Mouse (Mus musculus) cerebellum, postnatal 14 days (tissue): Measurements from ENCODE around the gene Efcab8.
A peak's percentile ranks its signal among the peaks of the same experiment; 100 is the strongest.
"Not testable (repeated sequence)": the region's sequence is repeated elsewhere in the genome, so short reads cannot be mapped to it uniquely, and the experiment has no call there.

Source experiments
- DNase-seq, 2 experiments: peaks; one replicate each; pipeline ENCODE4 v3.0.0; 2021; ENCODE audit warnings: mixed read lengths in 2 of 2

The Efcab8 gene

DNA sequence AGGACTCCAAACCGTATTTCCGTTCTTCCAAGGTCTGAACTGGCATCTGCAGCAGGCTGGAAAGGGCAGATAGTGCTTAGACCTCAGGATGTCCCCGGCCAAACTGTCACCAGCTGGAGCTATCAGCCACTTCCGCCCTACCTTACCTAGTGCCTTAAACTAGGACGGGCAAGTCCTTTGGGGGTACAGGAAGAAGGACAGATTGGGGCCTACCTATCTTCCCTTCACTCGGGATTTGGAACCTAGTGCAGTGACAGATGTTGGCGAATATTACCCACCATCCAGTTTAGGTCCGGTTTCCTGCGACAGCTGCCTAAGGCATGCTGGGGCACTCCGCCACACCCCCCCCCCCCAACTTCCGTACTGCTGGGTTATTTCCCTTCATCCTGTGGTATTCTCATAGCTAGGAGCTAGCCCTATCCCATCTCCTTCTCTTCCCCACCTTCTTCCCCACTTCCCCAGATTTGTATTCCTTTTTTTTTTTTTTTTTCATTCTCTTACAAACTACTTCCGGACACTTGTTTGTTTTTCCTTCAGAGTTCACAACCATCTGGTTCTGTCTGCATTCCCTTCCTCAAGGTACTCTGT, at the start of gene Efcab8:
Efcab8 (plus strand) TSS at position 538 of the 588 bp plus-strand sequence.
- no peak for DNase-seq

DNA sequence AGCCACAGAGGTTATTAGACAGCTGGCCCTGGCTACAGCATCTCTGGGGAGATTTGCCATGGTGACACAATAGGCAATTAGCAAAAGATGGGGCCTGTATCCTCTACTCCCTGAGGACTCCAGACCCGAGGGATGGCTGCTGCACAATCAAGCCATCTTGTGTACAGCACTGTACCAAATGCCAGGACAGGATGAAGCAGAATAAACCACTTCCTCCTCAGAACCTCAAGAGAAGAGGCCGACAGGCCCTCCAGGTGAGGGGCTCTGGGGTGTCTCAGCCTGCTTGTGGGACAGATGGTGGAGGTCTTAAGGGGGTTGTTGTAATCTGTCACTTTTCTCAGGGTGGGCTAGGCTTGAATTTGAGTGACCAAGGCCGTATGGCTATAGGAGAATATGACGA, 45.7 kb upstream of the Efcab8 start:
- DNase-seq: no peak

DNA sequence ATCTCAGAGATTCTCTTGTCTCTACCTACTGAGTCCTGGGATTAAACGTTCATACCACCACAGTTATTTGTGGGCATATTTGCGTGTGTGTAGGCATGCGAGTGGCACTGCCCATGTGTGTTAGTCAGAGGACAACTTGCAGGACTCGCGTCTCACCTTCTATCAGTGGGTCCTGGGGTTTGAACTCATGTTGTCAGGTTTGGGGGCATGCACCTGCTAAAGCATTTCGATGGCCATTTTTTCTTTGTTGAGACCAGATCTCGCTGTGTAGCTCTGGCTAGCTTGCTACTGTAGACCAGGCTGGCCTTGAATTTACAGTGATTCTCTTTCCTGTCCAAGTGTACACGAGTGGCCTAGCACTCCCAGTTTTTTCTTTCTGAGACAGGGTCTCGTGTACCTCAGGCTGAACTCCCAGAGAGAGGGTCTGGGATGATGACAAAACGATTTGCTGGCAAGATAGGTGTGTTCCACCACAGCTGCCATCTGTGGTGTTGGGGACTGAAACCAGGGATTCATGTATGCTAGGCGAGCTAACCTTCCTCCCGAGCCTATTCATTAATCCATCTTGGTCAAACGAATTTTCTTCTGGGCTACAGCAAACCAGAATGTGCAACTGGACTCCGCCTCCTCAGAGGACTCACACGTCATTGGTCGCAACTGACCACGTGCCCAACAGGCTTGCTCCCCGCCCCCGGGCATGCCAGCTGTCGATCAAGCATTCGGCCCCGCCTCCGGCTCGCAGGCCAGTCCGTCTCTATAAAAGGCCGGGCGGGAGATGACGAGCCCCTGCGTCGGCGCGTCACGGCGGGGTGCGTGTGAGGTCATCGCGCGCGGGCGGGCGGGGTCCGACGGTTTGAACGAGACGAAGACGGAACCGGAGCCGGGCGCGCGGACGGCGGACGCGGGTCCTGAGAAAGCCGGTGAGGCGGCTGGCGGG, 39.0 kb upstream of the Efcab8 start, which contains the start of gene Mapre1:
Mapre1 (plus strand) TSS at position 775 of the 937 bp plus-strand sequence.
- DNase-seq: peak; percentile 100

- peak in 1 of 2 experiments; percentile 88 for DNase-seq
Measured at GRCm38 (mm10) chr2:153741437-153742065, 38.2 kb upstream of the Efcab8 start.

DNA sequence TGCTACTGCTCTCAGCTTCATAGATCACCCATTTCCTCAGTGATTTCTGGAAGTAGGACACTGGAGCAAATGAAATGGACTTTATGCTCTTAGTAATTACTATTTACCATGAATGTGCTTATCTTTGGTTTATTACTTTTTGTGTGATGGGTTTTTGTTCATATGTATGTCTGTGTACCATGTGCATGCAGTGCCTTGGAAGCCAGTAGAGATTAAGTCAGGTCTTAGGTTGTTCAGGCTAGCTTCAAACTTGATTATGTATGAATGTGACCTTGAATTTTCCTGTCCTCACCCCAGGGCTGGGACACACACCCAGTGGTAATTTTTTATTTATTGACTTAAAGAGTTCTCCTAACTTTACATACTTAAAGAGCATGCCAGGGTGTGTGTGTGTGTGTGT, 31.7 kb upstream of the Efcab8 start:
- DNase-seq: no peak

DNA sequence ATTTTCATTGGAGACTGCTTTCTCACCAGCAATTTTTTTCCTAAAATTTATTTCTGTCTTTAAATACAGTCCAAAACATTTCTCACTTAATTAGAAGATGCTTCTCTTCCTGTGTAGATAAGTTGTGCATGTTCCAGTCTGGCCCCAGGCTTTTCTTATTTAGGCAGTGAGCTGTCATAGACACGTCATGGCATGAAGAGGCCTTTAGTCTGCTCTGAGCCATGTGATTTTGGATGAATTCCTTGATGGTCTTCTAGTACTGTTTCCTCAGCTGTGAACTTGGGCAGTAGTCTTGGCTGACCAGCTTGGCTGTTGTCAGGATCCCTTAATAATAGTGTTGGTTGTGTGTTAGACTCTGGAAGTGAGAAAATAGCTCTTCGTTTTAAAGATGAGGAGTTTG, 29.4 kb upstream of the Efcab8 start:
- no peak for DNase-seq

DNA sequence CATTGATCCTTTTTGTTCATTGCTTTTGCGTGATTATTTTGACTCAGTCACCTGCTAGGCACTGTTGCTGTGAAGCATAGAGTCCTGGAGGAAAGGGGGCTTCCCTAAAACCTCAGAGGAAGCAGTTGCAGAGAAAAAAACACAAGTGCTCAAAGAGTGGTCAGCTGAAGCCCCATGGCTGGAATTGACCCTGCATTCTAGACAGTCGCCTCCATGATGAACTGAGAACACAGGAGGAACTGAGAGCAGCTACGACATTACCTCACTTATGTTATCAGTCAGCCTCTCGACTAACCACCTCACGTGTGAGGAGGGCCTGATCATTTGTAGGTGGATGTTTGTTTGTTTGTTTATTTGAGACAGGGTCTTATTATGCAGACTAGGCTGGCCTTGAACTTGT, 17.6 kb upstream of the Efcab8 start:
- DNase-seq: no peak

- DNase-seq: no peak
Measured at GRCm38 (mm10) chr2:153767484-153767883, 12.2 kb upstream of the Efcab8 start.

DNA sequence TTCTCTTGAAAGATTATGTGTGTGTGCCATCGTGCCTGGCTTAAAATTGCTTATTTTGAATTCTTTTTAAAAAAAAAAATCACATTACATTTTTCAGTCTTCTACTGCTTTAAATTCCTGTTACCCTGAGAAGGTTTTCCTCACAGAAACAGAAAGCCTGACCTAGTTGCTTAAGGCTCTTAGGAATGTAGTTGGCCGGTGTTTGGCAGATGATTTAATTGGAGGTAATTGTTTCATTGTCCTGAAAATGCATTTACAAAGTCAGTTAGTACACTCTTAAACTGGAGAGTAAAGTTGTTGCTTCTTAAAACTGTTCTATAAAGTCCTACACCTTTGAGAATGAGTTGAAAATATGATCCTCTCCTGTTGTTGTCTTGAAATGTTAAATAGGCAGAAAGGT, 10.8 kb upstream of the Efcab8 start:
- no peak for DNase-seq

- DNase-seq: no peak
Measured at GRCm38 (mm10) chr2:153772950-153773349, 6.8 kb upstream of the Efcab8 start.

DNA sequence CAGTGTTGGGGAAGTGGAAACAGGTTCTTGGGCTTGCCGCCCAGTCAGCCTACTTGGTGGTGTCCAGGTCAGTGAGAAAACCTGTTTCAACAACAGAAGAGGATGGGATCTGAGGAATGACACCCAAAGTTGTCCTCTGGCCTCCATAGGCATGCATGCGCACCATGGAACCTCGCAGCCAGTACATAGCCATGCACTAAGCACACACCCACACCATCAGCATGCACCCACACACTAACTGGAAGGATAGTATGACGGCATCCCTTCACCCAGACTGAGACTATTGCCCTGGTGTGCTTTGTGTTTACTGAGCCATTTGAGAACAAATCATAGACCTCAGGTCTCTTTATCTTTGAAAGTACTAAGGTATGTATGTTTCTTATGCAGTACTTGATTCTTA, 4.3 kb upstream of the Efcab8 start:
- no peak for DNase-seq

- peak; percentile 46 to 59 for DNase-seq
Measured at GRCm38 (mm10) chr2:153778638-153779362, 931 bp upstream of the Efcab8 start.

DNA sequence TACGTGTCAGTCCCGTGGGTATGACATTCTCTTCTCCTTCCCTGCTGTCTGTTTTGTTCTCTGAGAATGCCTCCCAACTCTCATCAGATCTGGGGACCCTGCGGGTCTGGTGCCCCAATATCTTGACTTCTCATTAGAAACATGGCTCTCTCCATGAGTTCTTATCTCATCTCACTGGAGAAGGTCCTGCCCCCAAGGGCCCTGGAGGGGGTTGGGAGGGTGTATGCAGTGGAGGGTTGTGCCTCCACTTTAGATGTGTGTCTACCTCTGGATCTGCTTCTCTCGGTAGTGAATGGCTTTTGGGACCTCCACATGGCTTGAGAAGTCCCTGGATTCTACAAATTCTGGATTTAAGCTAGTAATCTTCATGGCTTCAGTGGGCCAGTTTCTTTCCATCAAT, 1.4 kb downstream of the Efcab8 start:
- no peak for DNase-seq

- DNase-seq: peak in 1 of 2 experiments; percentile 44
Measured at GRCm38 (mm10) chr2:153784668-153785067, 4.9 kb downstream of the Efcab8 start.

DNA sequence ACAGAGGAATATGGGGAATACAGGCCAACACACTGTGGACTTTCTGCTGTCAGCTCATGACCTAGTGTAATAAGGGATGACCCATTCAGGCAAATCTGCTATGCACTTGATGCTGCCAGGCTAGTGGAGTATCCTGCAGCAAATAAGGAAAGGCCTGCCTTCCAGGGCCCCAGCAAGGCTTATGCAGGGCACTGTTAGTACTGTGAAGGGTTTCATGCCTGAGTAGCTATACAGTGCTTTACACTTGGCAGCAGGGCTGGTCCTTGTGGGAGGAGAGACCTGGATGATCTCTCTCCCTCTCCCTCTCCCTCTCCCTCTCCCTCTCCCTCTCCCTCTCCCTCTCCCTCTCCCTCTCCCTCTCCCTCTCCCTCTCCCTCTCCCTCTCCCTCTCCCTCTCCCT, 13.6 kb downstream of the Efcab8 start:
- DNase-seq: no peak

GRCm38 (mm10) chr2:153795090-153795489, 15.4 kb downstream of the Efcab8 start:
- peak; percentile 34 to 57 for DNase-seq

DNA sequence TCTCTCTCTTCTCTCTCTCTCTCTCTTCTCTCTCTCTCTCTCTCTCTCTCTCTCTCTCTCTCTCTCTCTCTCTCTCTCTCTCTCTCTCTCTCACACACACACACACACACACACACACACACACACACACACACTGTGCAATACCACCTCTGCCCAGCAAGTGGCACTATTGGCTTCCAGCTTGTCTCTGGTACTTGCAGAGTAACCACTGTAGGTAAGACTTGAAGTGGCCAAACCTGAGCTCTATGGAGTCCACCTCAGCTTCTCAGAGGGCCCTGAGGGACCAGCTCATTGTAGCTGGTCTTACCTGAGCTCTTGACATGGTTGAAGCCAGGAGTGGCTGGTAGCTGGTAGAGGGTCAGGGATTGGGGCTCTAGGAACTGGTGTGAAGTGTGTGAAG, 27.7 kb downstream of the Efcab8 start:
- peak; percentile 88 to 94 for DNase-seq

DNA sequence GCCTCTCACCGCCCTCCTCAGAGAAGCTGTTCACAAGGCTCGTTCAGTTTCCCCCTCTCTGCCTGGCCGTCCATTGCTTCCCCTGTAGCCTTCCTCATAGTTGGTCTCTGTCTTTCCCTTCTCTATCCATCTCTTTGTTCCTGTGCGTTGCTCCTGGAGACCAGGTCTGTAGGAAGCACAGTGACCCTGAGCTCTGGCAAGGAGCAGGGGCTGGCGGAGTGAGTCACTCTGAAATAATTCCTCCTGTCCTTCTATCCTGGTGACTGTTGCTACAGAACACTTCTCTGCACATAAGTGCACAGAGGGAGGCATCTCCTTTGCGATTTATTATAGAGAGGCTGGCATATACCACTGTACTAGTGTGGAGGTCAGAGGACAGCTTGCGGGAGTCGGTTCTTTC, 28.4 kb downstream of the Efcab8 start:
- DNase-seq: no peak

GRCm38 (mm10) chr2:153808841-153809240, 29.1 kb downstream of the Efcab8 start:
- DNase-seq: peak in 1 of 2 experiments; percentile 20

DNA sequence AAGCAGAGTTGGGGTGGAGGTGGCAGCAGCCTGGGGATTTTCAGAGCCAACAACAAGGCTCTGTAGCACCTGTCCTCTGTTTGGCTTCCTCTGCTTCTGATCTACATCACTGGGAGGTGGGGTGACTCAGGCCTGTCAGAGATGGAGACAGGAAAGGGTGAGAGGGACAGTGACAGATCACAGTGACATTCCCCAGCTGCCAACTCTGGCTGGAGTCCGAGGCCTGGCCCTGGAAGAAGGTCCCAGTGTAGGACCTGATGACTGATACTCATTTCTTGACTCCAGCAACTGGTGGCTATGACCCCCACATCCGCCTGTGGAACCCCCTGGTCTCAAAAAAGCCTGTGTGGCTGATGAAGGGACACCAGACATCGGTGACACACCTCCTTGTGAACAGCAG, 30.2 kb downstream of the Efcab8 start:
- no peak for DNase-seq

- no peak for DNase-seq
Measured at GRCm38 (mm10) chr2:153822005-153822543, 42.3 kb downstream of the Efcab8 start.

DNA sequence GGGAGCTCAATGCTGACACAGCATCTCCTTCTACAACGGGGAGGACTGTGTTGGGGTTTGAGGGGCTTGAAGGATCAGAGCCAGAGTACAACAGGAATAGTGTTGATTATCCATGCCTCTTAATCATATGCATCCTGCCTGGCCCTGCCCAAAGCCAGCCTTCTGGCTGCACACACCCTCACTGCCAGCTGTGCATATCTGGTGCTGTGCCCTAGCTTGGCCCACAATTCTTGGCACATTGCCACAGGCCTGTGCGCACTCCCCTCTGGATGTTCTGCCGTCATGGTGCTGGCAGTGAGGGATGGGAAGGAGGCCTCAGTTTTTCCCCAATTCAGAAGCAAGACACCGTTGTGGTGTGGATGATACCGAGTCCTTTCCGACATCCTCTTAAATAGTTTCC, 44.9 kb downstream of the Efcab8 start:
- DNase-seq: peak in 1 of 2 experiments; percentile 59

DNA sequence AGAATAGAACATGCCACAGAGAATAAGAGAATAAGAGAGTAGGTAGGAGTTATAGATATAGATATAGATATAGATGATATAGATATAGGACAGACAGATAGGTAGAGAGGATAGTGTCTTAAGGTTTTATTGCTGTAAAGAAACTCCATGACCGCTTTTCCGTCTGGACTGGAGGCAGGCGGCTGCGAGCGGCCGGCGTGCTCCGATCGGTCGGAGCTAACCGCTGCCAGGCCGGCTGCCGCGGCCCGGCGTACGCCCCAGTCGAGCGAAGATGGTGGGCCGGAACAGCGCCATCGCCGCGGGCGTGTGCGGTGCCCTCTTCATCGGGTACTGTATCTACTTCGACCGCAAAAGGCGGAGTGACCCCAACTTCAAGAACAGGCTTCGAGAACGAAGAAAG, 46.2 kb downstream of the Efcab8 start:
- not testable (repeated sequence) for DNase-seq
